In genomic region chr19:60617007-60617406, GRCm38 (mm10) we compare ENCODE assay signal across 16 mouse cellular contexts.
"Had no signal": no experiment of that assay in that cellular context is flagged by ENCODE, and none has a peak within 500 bp of the region (broad histone marks: within the 10 kb centered on the region; RNA-seq: fewer than 3 reads in every experiment).

No protein-coding gene starts in this region.

- H3K9me3 ChIP-seq: kidney, embryonic 15.5 days; limb, embryonic 12.5 days; liver, embryonic 13.5 days; lung, embryonic 15.5 days; midbrain, embryonic 10.5 days; neural tube, embryonic 13.5 days; stomach, embryonic 15.5 days had no signal

- ATAC-seq: liver, postnatal 0 days had no signal

- H3K4me1 ChIP-seq: kidney, embryonic 15.5 days; limb, embryonic 12.5 days; liver, embryonic 13.5 days; lung, embryonic 15.5 days; midbrain, embryonic 10.5 days; stomach, embryonic 15.5 days had no signal

- DNase-seq: kidney, postnatal 25 days; liver; liver, embryonic 13.5 days; liver, postnatal 0 days; lung, postnatal 14 days; midbrain, embryonic 14.5 days; retina, postnatal 1 day; right cerebral cortex, postnatal 14 days; thymus, postnatal 4 days had no signal

- H3K4me2 ChIP-seq: kidney, embryonic 15.5 days; limb, embryonic 12.5 days; liver, embryonic 13.5 days; lung, embryonic 15.5 days; neural tube, embryonic 13.5 days; stomach, embryonic 15.5 days had no signal

- H3K27ac ChIP-seq: kidney, embryonic 15.5 days; limb, embryonic 12.5 days; liver, embryonic 13.5 days; lung, embryonic 15.5 days; macrophage; midbrain, embryonic 10.5 days; neural tube, embryonic 13.5 days; stomach, embryonic 15.5 days had no signal

- H3K27me3 ChIP-seq: kidney, embryonic 15.5 days; limb, embryonic 12.5 days; liver, embryonic 13.5 days; lung, embryonic 15.5 days; neural tube, embryonic 13.5 days; stomach, embryonic 15.5 days had no signal

- H3K4me3 ChIP-seq: kidney, embryonic 15.5 days; limb, embryonic 12.5 days; liver, embryonic 13.5 days; lung, embryonic 15.5 days; midbrain, embryonic 10.5 days; neural tube, embryonic 13.5 days; stomach, embryonic 15.5 days had no signal

- H3K36me3 ChIP-seq: kidney, embryonic 15.5 days; limb, embryonic 12.5 days; liver, embryonic 13.5 days; lung, embryonic 15.5 days; midbrain, embryonic 10.5 days; neural tube, embryonic 13.5 days; stomach, embryonic 15.5 days had no signal

- H3K9ac ChIP-seq: kidney, embryonic 15.5 days; limb, embryonic 12.5 days; liver, embryonic 13.5 days; liver, postnatal 0 days; lung, embryonic 15.5 days; neural tube, embryonic 13.5 days; stomach, embryonic 15.5 days had no signal
